Mouse (Mus musculus): ENCODE data around the gene Insrr. TPM values are rescaled to one million over a fixed set of nuclear protein-coding genes. Genes with fewer than 3 reads are reported as not detected.

Insrr gene
- polyA plus RNA-seq, 1 experiment from 2014 or later = not detected

DNA sequence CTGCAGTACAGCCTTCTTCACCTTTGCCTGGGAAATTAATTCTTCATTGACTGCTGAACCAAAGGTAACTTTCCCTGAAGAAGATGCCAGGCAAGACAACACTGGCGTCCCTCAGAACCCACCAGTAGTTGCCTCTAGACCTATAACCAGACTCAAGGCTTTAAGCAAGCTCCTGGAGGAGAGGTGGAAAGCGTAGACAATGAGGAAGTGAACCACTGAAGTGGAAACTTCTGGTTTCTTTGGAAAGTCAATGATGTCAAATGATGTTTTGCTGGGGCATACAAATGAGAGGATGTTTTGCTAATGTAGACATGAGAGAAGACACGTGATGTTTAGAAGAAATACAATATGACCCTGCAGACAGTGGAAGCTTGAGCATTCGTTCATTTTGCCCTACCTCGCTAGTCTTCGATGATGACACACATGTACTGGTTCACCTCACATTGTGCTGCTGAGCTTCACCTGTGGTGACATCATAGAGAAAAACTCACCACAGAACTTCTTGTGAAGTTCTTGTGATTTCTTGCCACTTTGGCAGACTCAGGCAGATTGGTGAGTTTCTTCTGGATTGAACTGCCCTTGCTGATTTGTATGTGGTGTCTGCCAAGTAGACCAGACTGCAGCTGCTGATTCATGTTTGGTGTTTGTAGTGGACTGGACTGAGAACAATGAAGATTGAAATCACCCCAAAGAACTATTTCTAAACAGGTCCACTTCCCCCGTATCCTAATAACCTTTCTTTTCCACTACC is 35.5 kb downstream of the Insrr start:
- Histone ChIP-seq H3K27me3 (replicated peaks) (0 out of 2 replicates have a peak, but pooled peaks cover 6% of the 10 kb centered on the region), H3K4me1 (replicated peaks) (no peaks in the 10 kb centered on the region), H3K27ac (ENCODE audit: poor library complexity, severe bottlenecking) (no peak overlapping the region), H3K4me2 (no peak overlapping the region), H3K36me3 (no peaks in the 10 kb centered on the region), H3K9ac (no peak overlapping the region), H3K9me3 (replicated peaks) (no peaks in the 10 kb centered on the region), H3K4me3 (no peak overlapping the region)
- 78% methylated on average over 7 of the region's 7 CpGs for WGBS
- no peak for ATAC-seq (ENCODE audit: insufficient number of reproducible peaks, low FRiP score)

DNA sequence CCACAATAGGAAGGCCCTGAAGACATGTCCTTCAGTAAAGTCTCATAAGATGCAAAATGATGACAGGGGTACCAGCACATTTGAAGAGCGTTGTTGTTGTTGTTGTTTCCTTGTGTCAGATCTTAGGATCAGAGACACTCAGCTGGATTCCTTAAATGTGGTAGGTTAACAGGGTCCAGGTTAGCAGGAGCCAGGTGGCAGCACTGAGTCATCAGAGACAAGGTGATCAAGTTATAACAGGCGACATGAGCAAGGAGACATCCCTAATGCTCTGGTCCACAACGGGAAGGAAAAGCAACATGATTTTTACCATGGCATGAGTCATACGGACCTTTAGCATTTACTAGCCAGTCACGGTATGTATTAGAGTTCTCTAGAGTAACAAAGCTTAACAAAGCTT is 36.7 kb downstream of the Insrr start:
- 59% methylated on average over 5 of the region's 5 CpGs for WGBS
- Histone ChIP-seq H3K9ac (no peak overlapping the region), H3K27ac (ENCODE audit: poor library complexity, severe bottlenecking) (no peak overlapping the region), H3K4me3 (no peak overlapping the region), H3K4me2 (no peak overlapping the region), H3K27me3 (replicated peaks) (0 out of 2 replicates have a peak, but pooled peaks cover 6% of the 10 kb centered on the region), H3K36me3 (no peaks in the 10 kb centered on the region), H3K9me3 (replicated peaks) (no peaks in the 10 kb centered on the region), H3K4me1 (replicated peaks) (no peaks in the 10 kb centered on the region)
- no peak for ATAC-seq (ENCODE audit: insufficient number of reproducible peaks, low FRiP score)

DNA sequence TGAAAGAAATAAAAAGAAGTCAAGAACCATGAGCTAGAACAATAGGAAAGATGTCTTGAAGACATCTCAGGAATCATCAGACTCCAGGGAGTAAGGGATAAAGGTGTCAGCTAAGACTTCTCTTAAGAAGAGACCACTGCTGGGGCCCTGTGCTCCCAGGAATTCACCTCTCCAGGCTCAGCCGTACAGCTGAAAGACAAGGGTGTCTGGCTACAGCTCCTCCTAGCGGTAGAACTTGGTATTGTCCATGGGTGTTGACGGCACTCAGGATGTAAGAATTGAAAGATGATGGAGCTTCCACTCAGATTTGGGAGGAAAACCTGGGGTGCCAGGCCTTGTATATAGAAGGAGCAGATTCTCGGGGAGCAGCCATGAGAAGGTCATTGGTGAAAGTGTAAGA is 41.9 kb downstream of the Insrr start:
- no peak overlapping the region for H3K4me3 ChIP-seq
- WGBS = 3% methylated on average over 4 of the region's 4 CpGs
- H3K27ac ChIP-seq (ENCODE audit: poor library complexity, severe bottlenecking) = no peak overlapping the region
- no peak for ATAC-seq (ENCODE audit: insufficient number of reproducible peaks, low FRiP score)
- H3K9ac ChIP-seq = no peak overlapping the region
- no peaks in the 10 kb centered on the region for H3K9me3 ChIP-seq (replicated peaks)
- H3K4me2 ChIP-seq = no peak overlapping the region
- no peaks in the 10 kb centered on the region for H3K36me3 ChIP-seq
- peaks cover 13% of the 10 kb centered on the region; the same call in 1 of the 2 replicates for H3K27me3 ChIP-seq (replicated peaks)
- no peaks in the 10 kb centered on the region for H3K4me1 ChIP-seq (replicated peaks)

DNA sequence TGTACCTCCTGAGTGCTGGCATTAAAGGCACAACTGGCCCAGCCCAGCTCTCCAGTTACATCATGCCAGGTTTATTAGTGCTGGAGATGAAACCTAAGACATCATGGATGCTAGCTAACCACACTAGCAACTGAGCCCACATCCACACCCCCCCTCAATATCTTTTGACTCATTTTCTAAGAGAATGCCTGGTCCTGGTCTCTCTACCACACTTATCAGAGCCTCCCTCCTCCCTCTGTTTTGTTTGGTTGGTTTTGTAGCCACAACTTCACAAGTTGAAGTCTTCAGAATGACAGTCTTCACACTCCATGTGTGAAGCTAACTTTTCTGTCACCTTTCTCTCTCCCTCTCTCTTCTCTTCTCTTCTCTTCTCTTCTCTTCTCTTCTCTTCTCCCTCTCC is 44.1 kb downstream of the Insrr start:
- H3K27ac ChIP-seq (ENCODE audit: poor library complexity, severe bottlenecking) = no peak overlapping the region
- H3K27me3 ChIP-seq (replicated peaks) = peaks cover 13% of the 10 kb centered on the region; the same call in 1 of the 2 replicates
- no peak overlapping the region for H3K9ac ChIP-seq
- ATAC-seq (ENCODE audit: insufficient number of reproducible peaks, low FRiP score) = no peak
- no peaks in the 10 kb centered on the region for H3K36me3 ChIP-seq
- H3K4me2 ChIP-seq = no peak overlapping the region
- H3K9me3 ChIP-seq (replicated peaks) = no peaks in the 10 kb centered on the region
- no peak overlapping the region for H3K4me3 ChIP-seq
- H3K4me1 ChIP-seq (replicated peaks) = no peaks in the 10 kb centered on the region

DNA sequence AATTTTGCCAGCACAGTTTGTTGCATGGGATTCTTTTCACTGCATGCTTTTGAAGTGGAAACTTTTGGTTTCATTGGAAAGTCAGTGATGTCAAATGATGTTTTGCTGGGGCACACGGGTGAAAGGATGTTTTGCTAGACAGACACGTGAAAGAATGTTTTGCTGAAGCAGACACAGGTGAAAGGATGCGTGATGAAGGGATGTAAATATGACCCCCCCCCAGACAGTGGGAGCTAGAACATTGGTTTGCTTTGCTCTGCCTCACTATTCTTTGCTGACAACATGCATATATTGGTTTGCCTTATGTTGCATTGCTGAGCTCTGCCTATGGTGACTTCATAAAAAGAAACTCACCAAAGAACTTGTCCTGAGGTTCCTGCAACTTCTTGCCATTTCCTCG is 48.2 kb downstream of the Insrr start:
- no peak for ATAC-seq (ENCODE audit: insufficient number of reproducible peaks, low FRiP score)
- Histone ChIP-seq H3K9me3 (replicated peaks) (no peaks in the 10 kb centered on the region), H3K4me2 (no peak overlapping the region), H3K4me3 (no peak overlapping the region), H3K27me3 (replicated peaks) (peaks cover 2% of the 10 kb centered on the region; the same call in 1 of the 2 replicates), H3K36me3 (no peaks in the 10 kb centered on the region), H3K27ac (ENCODE audit: poor library complexity, severe bottlenecking) (no peak overlapping the region), H3K9ac (no peak overlapping the region), H3K4me1 (replicated peaks) (peaks cover 6% of the 10 kb centered on the region; the same call in 1 of the 2 replicates)
- 74% methylated on average over 4 of the region's 4 CpGs for WGBS

DNA sequence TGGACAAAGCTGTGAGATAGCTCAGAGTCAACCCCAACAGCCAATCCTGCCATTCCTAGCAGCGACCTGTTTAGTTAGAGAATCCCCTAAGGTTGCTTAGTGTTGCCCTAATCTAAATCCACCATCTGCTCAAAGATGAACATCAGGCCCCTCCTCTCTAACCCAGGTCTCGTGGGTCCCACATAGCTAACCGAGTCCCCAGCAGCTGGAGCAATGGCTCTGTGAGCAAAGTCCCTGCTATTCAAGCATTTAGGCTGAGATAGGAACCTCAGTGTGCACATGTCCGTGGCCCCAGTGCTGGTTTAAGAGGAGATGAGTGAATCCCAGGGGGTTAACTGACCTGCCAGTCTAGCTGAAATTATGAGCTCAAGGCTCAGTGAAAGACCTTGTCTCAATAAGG is 49.4 kb downstream of the Insrr start:
- WGBS = 70% methylated on average over 4 of the region's 4 CpGs
- H3K27ac ChIP-seq (ENCODE audit: poor library complexity, severe bottlenecking) = no peak overlapping the region
- no peaks in the 10 kb centered on the region for H3K36me3 ChIP-seq
- H3K9ac ChIP-seq = no peak overlapping the region
- no peaks in the 10 kb centered on the region for H3K27me3 ChIP-seq (replicated peaks)
- no peaks in the 10 kb centered on the region for H3K9me3 ChIP-seq (replicated peaks)
- no peak for ATAC-seq (ENCODE audit: insufficient number of reproducible peaks, low FRiP score)
- H3K4me1 ChIP-seq (replicated peaks) = peaks cover 6% of the 10 kb centered on the region; the same call in 1 of the 2 replicates
- no peak overlapping the region for H3K4me2 ChIP-seq
- no peak overlapping the region for H3K4me3 ChIP-seq

DNA sequence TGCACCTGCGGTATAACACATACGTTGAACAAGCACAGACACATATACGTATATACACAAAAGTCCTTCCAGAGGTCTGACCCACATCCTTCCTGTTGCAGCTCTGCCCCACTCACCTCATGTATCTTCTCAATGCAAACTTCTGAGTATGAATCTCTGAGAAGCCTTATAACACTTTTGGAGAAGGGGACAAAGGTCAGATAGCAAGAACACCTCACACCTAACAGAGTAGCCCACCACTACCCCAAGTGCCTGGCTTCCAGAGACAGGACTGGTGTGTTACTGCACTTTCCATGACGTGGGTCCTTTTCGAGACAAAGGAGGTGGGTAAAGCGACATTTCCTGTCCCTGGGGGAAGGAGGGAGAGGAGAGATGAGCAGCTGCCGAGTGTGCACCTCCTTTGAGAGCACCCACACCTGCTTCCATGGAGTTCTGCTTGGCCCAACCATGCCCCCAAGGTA is 49.9 kb downstream of the Insrr start, which contains the start of gene Sh2d2a:
Gene Sh2d2a, plus strand, starts transcription at position 106 of the 461 bp plus-strand sequence.
- Histone ChIP-seq H3K4me1 (replicated peaks) (peaks cover 6% of the 10 kb centered on the region; the same call in 1 of the 2 replicates), H3K27ac (ENCODE audit: poor library complexity, severe bottlenecking) (no peak within 1 kb of the TSS), H3K36me3 (no peaks in the 10 kb centered on the region), H3K4me3 (no peak within 1 kb of the TSS), H3K27me3 (replicated peaks) (no peaks in the 10 kb centered on the region), H3K9me3 (replicated peaks) (no peaks in the 10 kb centered on the region), H3K4me2 (no peak within 1 kb of the TSS), H3K9ac (no peak within 1 kb of the TSS)
- no peak for ATAC-seq (ENCODE audit: insufficient number of reproducible peaks, low FRiP score)
- WGBS = 69% methylated on average over 7 of the region's 7 CpGs

DNA sequence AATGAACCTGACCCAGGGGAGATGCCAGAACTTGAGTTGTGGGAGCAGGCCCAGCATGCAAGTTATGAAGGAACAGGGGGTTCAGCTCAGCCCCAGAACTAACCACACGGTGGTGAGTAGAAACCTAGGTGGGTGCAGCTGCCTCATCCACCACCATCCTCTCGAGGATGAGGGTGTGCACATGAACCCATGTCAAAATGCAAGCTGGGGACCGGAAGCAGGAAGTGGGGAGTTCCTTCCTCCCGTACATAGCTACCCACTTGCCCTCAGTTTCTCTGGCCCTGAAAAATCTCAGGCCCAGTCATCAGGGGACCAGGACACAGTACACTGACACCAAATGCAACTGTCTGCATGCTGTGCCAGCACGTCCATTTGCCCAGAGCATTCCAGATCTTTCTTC is 50.9 kb downstream of the Insrr start:
- Histone ChIP-seq H3K4me2 (no peak overlapping the region), H3K36me3 (no peaks in the 10 kb centered on the region), H3K9me3 (replicated peaks) (no peaks in the 10 kb centered on the region), H3K4me3 (no peak overlapping the region), H3K27ac (ENCODE audit: poor library complexity, severe bottlenecking) (no peak overlapping the region), H3K4me1 (replicated peaks) (peaks cover 6% of the 10 kb centered on the region; the same call in 1 of the 2 replicates), H3K9ac (no peak overlapping the region), H3K27me3 (replicated peaks) (no peaks in the 10 kb centered on the region)
- no peak for ATAC-seq (ENCODE audit: insufficient number of reproducible peaks, low FRiP score)
- WGBS = 70% methylated on average over 5 of the region's 5 CpGs

DNA sequence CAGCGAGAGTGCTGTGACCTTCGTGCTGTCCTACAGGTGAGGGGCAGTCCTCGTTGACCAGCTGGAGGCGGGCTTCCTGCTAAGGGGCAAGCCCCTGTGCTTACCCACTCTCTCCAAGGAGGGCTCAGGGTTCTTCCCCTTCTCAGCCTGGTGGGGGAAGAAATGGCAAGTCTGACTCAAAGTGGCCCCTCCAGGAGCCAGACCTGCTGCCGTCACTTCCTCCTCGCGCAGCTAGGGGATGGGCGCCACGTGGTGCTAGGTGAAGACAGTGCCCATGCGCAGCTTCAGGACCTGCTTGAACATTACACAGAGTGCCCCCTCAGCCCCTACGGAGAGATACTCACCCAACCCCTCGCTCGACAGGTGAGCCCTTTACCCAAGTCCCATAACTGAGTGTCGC is 52.4 kb downstream of the Insrr start:
- WGBS = 73% methylated on average over 14 of the region's 14 CpGs
- Histone ChIP-seq H3K4me3 (no peak overlapping the region), H3K9me3 (replicated peaks) (no peaks in the 10 kb centered on the region), H3K27me3 (replicated peaks) (no peaks in the 10 kb centered on the region), H3K27ac (ENCODE audit: poor library complexity, severe bottlenecking) (no peak overlapping the region), H3K4me1 (replicated peaks) (peaks cover 6% of the 10 kb centered on the region; the same call in 1 of the 2 replicates), H3K9ac (no peak overlapping the region), H3K4me2 (no peak overlapping the region), H3K36me3 (no peaks in the 10 kb centered on the region)
- ATAC-seq (ENCODE audit: insufficient number of reproducible peaks, low FRiP score) = no peak

DNA sequence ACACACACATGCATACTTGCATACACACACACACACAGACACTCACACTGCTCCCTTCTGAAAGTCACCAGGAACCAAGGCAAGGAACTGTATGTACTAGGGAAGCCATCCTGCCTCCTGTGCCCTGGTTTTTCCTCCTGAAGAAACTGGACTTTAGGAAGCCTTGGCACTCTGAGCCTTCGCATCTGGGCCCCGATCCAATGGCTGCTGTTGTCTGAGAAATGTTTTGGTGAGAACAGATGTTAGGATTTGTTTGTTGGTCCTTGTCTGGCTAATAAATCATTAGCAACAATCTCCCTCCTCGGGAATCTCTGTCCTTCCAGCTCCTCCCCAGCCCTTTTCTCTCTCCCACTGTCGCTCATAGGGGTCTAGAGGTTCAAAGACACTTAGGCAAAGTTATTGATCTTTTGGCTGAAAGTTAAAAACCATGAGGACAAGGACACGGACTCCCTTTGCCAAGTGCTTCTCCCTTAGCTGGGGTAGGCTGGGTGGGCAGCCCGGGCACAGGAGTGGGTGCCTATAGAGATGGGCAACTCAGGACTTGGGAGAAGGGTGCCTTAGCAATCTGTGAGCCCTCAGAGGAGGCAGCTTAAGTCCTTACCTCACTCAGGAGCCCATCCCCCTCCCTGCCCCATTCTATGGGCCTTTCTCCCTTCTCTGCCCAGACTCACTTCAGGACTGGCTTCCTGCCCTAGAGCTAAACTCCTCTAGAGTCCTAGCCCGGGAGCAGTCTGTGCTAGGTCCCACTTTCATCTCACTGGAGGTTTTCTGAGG is 58.2 kb downstream of the Insrr start:
- H3K4me1 ChIP-seq (replicated peaks) = no peaks in the 10 kb centered on the region
- no peaks in the 10 kb centered on the region for H3K27me3 ChIP-seq (replicated peaks)
- no peak overlapping the region for H3K4me2 ChIP-seq
- ATAC-seq (ENCODE audit: insufficient number of reproducible peaks, low FRiP score) = no peak
- H3K27ac ChIP-seq (ENCODE audit: poor library complexity, severe bottlenecking) = no peak overlapping the region
- no peak overlapping the region for H3K4me3 ChIP-seq
- no peaks in the 10 kb centered on the region for H3K9me3 ChIP-seq (replicated peaks)
- H3K36me3 ChIP-seq = peaks cover 43% of the 10 kb centered on the region
- no peak overlapping the region for H3K9ac ChIP-seq
- WGBS = 68% methylated on average over 7 of the region's 7 CpGs

DNA sequence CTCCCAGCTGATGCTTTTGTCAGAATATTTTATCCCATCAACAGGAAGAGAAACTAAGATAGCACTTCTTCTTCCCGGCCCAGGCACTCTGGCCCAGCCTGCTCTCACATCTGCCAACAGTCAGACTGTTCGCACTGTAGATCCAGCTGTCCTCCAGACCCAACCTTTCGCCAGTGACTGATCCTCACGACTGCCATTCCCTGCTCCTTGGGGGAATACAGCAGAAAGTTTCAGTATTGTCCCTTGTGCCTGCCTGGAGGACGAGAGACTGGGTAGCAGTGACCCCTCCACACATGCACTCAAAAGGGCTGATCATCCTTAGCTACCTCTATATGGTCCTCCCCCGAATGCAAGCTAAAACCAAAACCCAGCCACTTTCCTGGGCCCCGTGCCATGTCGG is 59.2 kb downstream of the Insrr start:
- whole genome bisulfite sequencing = 85% methylated on average over 8 of the region's 8 CpGs
- H3K36me3 ChIP-seq = peaks cover 50% of the 10 kb centered on the region

More for the DNA sequence above, 59.2 kb downstream of the Insrr start:
- no peaks in the 10 kb centered on the region for H3K9me3 ChIP-seq (replicated peaks)
- no peak overlapping the region for H3K4me3 ChIP-seq
- no peak overlapping the region for H3K27ac ChIP-seq (ENCODE audit: poor library complexity, severe bottlenecking)
- ATAC-seq (ENCODE audit: insufficient number of reproducible peaks, low FRiP score) = no peak
- no peak overlapping the region for H3K9ac ChIP-seq
- H3K27me3 ChIP-seq (replicated peaks) = no peaks in the 10 kb centered on the region
- H3K4me1 ChIP-seq (replicated peaks) = no peaks in the 10 kb centered on the region
- no peak overlapping the region for H3K4me2 ChIP-seq
